Mouse (Mus musculus): ENCODE data around the gene Rgl2. TPM values are rescaled to one million over a fixed set of nuclear protein-coding genes. Genes with fewer than 3 reads are reported as not detected.
A peak's percentile ranks its signal among the peaks of the same experiment; 100 is the strongest.

Gene Rgl2
- polyA plus RNA-seq, 1 experiment from 2014 or later: 25.9 TPM

DNA sequence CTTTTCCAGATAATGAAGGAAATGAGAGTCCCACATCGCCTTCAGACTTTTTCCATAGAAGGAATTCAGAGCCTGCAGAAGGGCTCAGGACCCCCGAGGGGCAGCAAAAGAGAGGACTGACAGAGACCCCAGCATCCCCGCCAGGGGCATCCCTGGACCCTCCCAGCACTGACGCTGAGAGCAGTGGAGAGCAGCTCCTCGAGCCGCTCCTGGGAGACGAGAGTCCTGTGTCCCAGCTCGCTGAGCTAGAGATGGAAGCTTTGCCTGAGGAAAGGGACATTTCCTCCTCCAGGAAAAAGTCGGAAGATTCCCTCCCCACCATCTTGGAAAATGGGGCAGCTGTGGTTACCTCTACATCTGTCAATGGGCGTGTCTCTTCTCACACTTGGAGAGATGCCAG, 16.1 kb upstream of the Rgl2 start:
- no peaks in the 10 kb centered on the region for H3K9me3 ChIP-seq (ENCODE audit: control insufficient read depth, low read length)
- H3K36me3 ChIP-seq (ENCODE audit: control insufficient read depth, insufficient read depth, low read length): peaks cover 29% of the 10 kb centered on the region
- whole genome bisulfite sequencing: 89% methylated on average over 10 of the region's 10 CpGs
- H3K4me2 ChIP-seq (ENCODE audit: low read depth, low read length): no peak overlapping the region
- no peaks in the 10 kb centered on the region for H3K27me3 ChIP-seq (replicated peaks; ENCODE audit: control insufficient read depth, insufficient read depth, low read length)
- no peak overlapping the region for H3K9ac ChIP-seq (ENCODE audit: low read depth, low read length)
- no peak for ATAC-seq
- no peak overlapping the region for H3K27ac ChIP-seq (ENCODE audit: low read length)
- H3K4me3 ChIP-seq (ENCODE audit: low read length): no peak overlapping the region
- H3K4me1 ChIP-seq (ENCODE audit: control insufficient read depth, insufficient read depth, low read length): peaks cover 22% of the 10 kb centered on the region

DNA sequence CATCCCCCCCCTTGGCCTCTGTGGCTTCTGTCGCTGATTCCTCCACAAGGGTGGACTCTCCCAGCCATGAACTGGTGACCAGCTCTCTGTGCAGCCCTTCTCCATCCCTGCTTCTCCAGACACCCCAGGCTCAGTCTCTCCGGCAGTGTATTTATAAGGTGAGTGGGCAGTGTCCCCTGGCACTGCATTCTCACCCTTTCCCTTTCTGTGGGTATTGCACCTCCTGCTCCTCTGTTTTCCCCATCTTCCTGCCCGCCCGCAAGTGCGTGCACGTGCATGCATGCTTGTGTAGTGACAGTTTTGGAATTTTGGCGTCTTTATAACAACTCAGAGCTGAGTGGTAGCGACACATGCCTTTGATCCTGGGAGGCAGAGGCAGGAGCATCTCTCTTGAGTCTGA, 15.4 kb upstream of the Rgl2 start:
- H3K36me3 ChIP-seq (ENCODE audit: control insufficient read depth, insufficient read depth, low read length): peaks cover 29% of the 10 kb centered on the region
- H3K4me1 ChIP-seq (ENCODE audit: control insufficient read depth, insufficient read depth, low read length): peaks cover 29% of the 10 kb centered on the region
- no peaks in the 10 kb centered on the region for H3K9me3 ChIP-seq (ENCODE audit: control insufficient read depth, low read length)
- no peak for ATAC-seq
- no peak overlapping the region for H3K4me3 ChIP-seq (ENCODE audit: low read length)
- no peak overlapping the region for H3K9ac ChIP-seq (ENCODE audit: low read depth, low read length)
- H3K27ac ChIP-seq (ENCODE audit: low read length): no peak overlapping the region
- no peaks in the 10 kb centered on the region for H3K27me3 ChIP-seq (replicated peaks; ENCODE audit: control insufficient read depth, insufficient read depth, low read length)
- H3K4me2 ChIP-seq (ENCODE audit: low read depth, low read length): no peak overlapping the region
- 92% methylated on average over 8 of the region's 8 CpGs for WGBS

- H3K9ac ChIP-seq (ENCODE audit: low read depth, low read length): no peak overlapping the region
- no peak overlapping the region for H3K27ac ChIP-seq (ENCODE audit: low read length)
- peak overlapping the region; percentile 42 for H3K4me2 ChIP-seq (ENCODE audit: low read depth, low read length)
- H3K27me3 ChIP-seq (replicated peaks; ENCODE audit: control insufficient read depth, insufficient read depth, low read length): no peaks in the 10 kb centered on the region
- H3K4me3 ChIP-seq (ENCODE audit: low read length): 0 out of 2 replicates have a peak overlapping the region, but pooled peaks have one; percentile 57
- whole genome bisulfite sequencing: 70% methylated on average over 13 of the region's 13 CpGs
- ATAC-seq: no peak
- peaks cover 29% of the 10 kb centered on the region for H3K36me3 ChIP-seq (ENCODE audit: control insufficient read depth, insufficient read depth, low read length)
- no peaks in the 10 kb centered on the region for H3K9me3 ChIP-seq (ENCODE audit: control insufficient read depth, low read length)
- peaks cover 32% of the 10 kb centered on the region for H3K4me1 ChIP-seq (ENCODE audit: control insufficient read depth, insufficient read depth, low read length)
These were observed 14.4 kb upstream of the Rgl2 start for GRCm38 (mm10) chr17:33914969-33915391.

DNA sequence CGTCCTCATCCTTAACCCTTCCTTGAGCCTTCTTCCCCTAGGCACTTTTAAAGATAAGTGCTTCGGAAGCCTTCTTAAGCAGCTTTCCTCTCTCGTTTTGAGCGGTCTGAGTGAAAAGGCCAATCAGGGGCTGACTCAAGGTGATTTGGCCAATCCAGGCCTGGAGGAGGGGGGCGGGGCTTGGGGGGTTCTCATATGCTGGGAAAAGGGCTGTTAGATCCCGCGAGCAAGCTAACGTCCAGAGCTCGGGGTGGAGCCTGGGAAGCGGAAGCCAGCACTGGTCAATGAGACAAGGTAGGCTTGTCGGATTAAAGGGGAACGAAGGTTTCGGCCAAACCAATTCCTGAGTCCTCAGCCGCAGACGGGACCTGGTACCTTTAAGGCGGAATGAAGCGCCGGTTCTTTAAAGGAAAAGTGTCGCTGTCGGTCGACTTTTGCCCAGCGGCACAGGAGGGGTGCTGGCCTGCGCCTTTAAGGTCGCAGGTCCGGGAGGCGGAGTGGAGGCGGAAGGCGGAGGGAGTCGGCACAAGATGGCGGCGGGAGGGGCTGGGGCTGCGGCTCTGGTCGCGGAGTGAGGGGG, 13.6 kb upstream of the Rgl2 start, which contains the start of the genes Tapbp and Zbtb22:
Gene Tapbp (plus strand): TSS at position 229 of the 580 bp plus-strand sequence.
Gene Zbtb22 (plus strand): TSS at position 234 of the 580 bp plus-strand sequence.
- H3K27me3 ChIP-seq (replicated peaks; ENCODE audit: control insufficient read depth, insufficient read depth, low read length): no peaks in the 10 kb centered on the region
- H3K27ac ChIP-seq (ENCODE audit: low read length): peak within 1 kb of the TSS; percentile 78
- 0% methylated on average over 26 of the region's 34 CpGs for WGBS
- H3K4me1 ChIP-seq (ENCODE audit: control insufficient read depth, insufficient read depth, low read length): peaks cover 26% of the 10 kb centered on the region
- H3K36me3 ChIP-seq (ENCODE audit: control insufficient read depth, insufficient read depth, low read length): peaks cover 29% of the 10 kb centered on the region
- H3K4me2 ChIP-seq (ENCODE audit: low read depth, low read length): peak within 1 kb of the TSS; percentile 66
- peak within 1 kb of the TSS; percentile 71 for H3K9ac ChIP-seq (ENCODE audit: low read depth, low read length)
- H3K9me3 ChIP-seq (ENCODE audit: control insufficient read depth, low read length): no peaks in the 10 kb centered on the region
- peak; percentile 92 for ATAC-seq
- H3K4me3 ChIP-seq (ENCODE audit: low read length): peak within 1 kb of the TSS; percentile 57

DNA sequence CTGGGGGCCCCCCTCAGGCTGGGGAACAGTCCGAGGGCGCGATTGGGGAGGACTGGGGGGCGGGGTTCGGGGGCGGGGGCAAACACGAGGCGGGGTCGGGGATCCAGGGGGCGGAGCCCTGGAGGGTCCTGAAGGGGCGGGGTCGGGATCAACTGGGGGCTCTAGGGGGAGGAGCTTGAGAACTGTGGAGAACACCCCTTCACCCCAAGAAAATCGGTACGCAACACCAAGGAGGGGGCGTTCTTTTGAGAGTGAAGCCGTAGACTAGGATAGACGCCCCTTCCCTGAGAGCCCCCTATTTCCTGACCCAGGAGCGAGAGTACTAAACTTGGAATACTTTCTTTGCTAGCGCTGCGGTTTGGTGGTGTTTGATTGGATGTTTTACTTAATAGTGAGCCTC, 13.0 kb upstream of the Rgl2 start:
- Histone ChIP-seq H3K4me2 (ENCODE audit: low read depth, low read length) (peak overlapping the region; percentile 66), H3K27ac (ENCODE audit: low read length) (peak overlapping the region; percentile 78), H3K9me3 (ENCODE audit: control insufficient read depth, low read length) (no peaks in the 10 kb centered on the region), H3K9ac (ENCODE audit: low read depth, low read length) (peak overlapping the region; percentile 71), H3K4me3 (ENCODE audit: low read length) (peak overlapping the region; percentile 57), H3K36me3 (ENCODE audit: control insufficient read depth, insufficient read depth, low read length) (peaks cover 26% of the 10 kb centered on the region), H3K27me3 (replicated peaks; ENCODE audit: control insufficient read depth, insufficient read depth, low read length) (no peaks in the 10 kb centered on the region), H3K4me1 (ENCODE audit: control insufficient read depth, insufficient read depth, low read length) (peaks cover 24% of the 10 kb centered on the region)
- ATAC-seq: peak; percentile 9; the same call in 1 of the 2 replicates
- under 1% methylated on average over 19 of the region's 20 CpGs for WGBS

DNA sequence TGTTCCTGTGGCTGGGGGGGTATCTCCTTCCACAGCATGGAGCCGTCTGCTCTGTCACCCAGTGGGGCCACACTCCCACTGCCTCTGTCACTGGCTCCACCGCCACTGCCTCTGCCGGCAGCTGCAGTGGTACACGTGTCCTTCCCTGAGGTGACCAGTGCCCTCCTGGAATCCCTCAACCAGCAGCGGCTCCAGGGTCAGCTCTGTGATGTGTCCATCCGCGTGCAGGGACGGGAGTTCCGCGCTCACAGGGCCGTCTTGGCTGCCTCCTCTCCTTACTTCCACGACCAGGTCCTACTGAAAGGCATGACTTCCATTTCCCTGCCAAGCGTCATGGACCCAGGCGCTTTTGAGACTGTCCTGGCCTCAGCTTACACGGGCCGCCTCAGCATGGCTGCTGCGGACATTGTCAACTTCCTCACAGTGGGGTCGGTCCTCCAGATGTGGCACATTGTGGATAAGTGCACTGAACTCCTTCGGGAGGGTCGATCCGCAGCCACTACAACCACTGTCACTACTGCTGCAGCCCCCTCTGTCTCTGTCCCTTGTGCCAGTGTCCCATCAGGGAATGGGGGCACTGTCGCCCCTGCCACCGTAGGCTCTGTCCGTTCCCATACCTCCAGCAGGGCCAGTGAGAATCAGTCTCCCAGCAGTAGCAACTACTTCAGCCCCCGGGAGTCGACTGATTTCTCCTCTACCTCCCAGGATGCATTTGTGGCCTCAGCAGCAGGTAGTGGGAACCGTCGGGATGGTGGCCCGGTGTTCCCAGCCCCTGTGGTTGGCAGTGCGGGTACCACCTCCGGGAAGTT, 12.3 kb upstream of the Rgl2 start:
- H3K27ac ChIP-seq (ENCODE audit: low read length): no peak overlapping the region
- WGBS: 75% methylated on average over 31 of the region's 31 CpGs

DNA sequence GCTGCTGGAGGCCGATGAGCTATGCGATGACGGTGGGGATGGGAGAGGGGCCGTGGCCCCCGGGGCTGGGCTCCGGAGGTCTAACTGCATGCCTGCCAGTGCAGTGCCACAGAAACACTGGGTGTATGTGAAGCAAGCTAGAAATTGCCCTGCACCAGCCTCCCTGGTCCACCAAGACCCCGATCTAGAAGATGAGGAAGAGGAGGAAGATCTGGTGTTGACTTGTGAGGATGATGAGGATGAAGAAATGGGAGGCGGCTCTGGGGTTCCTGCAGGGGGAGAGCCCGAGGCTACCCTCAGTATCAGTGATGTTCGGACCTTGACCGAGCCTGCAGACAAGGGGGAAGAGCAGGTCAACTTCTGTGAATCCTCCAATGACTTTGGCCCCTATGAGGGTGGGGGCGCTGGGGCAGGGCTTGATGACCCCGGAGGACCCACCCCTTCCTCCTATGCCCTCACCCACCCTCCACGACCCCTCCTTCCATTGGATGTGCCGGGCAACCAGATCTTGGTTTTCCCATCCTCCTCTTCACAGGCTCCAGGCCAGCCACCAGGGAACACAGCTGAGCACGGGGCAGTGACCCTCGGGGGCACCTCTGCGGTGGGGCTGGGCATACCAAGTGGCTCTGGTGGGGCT, 11.6 kb upstream of the Rgl2 start:
- 83% methylated on average over 18 of the region's 18 CpGs for WGBS
- ATAC-seq: no peak
- no peak overlapping the region for H3K4me2 ChIP-seq (ENCODE audit: low read depth, low read length)
- peaks cover 24% of the 10 kb centered on the region for H3K4me1 ChIP-seq (ENCODE audit: control insufficient read depth, insufficient read depth, low read length)
- no peak overlapping the region for H3K4me3 ChIP-seq (ENCODE audit: low read length)
- no peaks in the 10 kb centered on the region for H3K9me3 ChIP-seq (ENCODE audit: control insufficient read depth, low read length)
- no peaks in the 10 kb centered on the region for H3K27me3 ChIP-seq (replicated peaks; ENCODE audit: control insufficient read depth, insufficient read depth, low read length)
- peaks cover 17% of the 10 kb centered on the region for H3K36me3 ChIP-seq (ENCODE audit: control insufficient read depth, insufficient read depth, low read length)
- H3K9ac ChIP-seq (ENCODE audit: low read depth, low read length): no peak overlapping the region
- H3K27ac ChIP-seq (ENCODE audit: low read length): no peak overlapping the region

More for the DNA sequence above, 12.3 kb upstream of the Rgl2 start:
- Histone ChIP-seq H3K36me3 (ENCODE audit: control insufficient read depth, insufficient read depth, low read length) (peaks cover 18% of the 10 kb centered on the region), H3K9me3 (ENCODE audit: control insufficient read depth, low read length) (no peaks in the 10 kb centered on the region), H3K4me1 (ENCODE audit: control insufficient read depth, insufficient read depth, low read length) (peaks cover 24% of the 10 kb centered on the region), H3K4me2 (ENCODE audit: low read depth, low read length) (peak overlapping the region; percentile 66), H3K27me3 (replicated peaks; ENCODE audit: control insufficient read depth, insufficient read depth, low read length) (no peaks in the 10 kb centered on the region), H3K4me3 (ENCODE audit: low read length) (peak overlapping the region; percentile 57), H3K9ac (ENCODE audit: low read depth, low read length) (peak overlapping the region; percentile 71)
- no peak for ATAC-seq

DNA sequence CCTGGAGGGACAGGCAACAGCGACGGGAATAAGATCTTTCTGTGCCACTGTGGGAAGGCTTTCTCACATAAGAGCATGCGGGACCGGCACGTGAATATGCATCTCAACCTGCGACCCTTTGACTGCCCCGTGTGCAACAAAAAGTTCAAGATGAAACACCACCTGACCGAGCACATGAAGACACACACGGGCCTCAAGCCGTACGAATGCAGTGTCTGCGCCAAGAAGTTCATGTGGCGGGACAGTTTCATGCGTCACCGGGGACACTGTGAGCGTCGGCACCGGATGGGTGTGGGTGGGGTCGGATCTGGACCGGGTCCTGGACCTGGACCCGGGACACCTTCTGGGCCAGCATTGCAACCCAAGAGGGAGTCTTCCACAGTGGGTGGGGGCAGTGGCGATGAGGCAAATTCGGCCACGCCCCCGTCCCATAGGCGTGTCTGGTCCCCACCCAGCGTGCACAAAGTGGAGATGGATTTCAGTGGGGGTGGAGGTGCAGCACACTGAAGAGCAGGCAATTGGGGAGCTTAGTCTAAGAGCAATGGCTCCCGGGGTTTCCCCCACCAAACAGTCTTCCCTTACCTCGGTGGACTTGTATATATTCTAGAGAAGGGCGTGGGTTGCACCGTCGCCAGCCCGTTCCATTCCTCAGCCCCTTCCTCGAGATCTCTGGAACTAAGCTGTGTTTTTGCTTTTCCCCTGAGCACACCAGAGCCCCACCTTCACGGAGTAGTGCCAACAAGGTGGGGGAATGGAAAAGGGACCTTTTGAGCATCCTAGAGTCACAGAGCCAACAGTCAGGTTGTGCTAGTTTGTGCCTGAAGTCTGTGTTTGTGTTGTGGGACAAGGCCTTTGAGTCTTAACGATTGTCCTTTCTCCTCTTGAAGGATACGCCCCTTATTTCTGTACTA, 10.8 kb upstream of the Rgl2 start:
- Histone ChIP-seq H3K27me3 (replicated peaks; ENCODE audit: control insufficient read depth, insufficient read depth, low read length) (no peaks in the 10 kb centered on the region), H3K9me3 (ENCODE audit: control insufficient read depth, low read length) (no peaks in the 10 kb centered on the region), H3K4me1 (ENCODE audit: control insufficient read depth, insufficient read depth, low read length) (peaks cover 24% of the 10 kb centered on the region), H3K4me2 (ENCODE audit: low read depth, low read length) (peak overlapping the region; percentile 97), H3K9ac (ENCODE audit: low read depth, low read length) (peak overlapping the region; percentile 80; the same call in 1 of the 2 replicates), H3K4me3 (ENCODE audit: low read length) (peak overlapping the region; percentile 81), H3K36me3 (ENCODE audit: control insufficient read depth, insufficient read depth, low read length) (peaks cover 15% of the 10 kb centered on the region), H3K27ac (ENCODE audit: low read length) (peak overlapping the region; percentile 85; the same call in 1 of the 2 replicates)
- WGBS: 57% methylated on average over 37 of the region's 37 CpGs
- no peak for ATAC-seq

All from intestine, embryonic 16.5 days (tissue).